Mouse (Mus musculus) inflammation-experienced regulatory T-cells, adult 16 weeks (primary cell): ENCODE measurements around the gene Usp48. TPM values are rescaled to one million over a fixed set of nuclear protein-coding genes. Genes with fewer than 3 reads are reported as not detected.

Experiments used
- polyA plus RNA-seq: library from polyadenylated mRNA; unstranded; fragments of 100-300 nt; shearing (Covaris generic); gene quantifications from one replicate; pipeline ENCODE4 v1.2.1, GENCODE M21; 2017

Usp48 gene
- polyA plus RNA-seq: 69.3 TPM

DNA sequence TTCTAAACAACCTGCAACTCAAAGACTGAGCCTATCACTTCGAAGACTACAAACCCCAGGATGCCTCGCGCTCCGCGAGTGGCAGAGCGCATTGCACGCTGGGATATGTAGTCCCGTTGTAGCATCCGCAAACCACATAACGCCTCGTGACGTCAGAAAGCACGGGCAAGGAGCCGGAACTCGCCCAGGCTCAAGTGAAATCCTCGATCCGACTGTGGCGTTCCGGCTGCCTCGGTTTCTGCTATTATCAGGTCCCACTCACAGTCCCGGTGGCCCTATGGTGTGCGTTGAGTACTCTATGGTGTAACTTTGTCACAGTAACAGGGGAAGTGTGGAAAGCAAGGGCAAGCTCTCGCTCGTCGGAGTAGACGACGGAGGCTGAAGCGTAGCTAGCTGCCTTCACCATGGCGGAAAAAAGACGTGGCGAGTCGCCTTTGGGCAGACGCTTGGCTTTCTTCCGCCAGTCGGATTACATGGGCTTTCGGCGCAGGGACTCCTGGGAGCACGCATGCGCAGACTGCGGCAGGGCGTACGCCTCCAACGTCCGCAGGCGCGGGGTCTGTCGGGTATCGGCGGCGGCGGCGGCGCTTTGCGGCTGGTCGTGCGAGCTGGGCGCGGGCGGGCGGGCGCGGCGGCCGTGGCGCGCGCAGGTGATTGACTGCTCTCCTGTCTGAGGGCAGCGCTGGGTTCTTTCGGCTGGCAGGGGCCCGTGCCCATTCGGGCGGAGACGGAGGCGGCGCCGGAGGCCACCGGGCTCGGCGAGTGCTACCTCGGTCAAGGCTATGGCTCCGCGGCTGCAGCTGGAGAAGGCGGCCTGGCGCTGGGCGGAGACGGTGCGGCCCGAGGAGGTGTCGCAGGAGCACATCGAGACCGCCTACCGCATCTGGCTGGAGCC is at the start of gene Usp48:
TSS of gene Usp48 (plus strand) at position 155 of the 895 bp plus-strand sequence.

DNA sequence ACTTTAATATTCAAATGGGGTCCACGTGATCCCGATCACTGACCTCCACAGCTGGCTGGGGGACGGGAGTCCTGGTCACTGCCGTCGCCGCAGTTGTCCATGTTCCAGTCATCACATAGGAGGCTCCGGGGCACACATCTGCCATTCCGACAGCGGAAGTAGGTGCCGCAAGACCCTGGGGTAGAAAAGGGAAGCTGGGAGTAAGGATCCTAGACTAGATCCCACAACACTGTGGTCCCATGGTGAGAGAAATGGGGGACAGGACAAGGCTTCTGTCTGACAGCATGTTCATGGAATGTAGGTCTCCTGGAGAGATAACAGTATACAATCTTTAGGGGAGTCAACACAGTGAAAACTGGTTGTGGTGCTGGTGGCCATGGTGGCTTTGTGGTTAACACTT is 19.1 kb upstream of the Usp48 start, which contains the start of gene Ldlrad2:
TSS of gene Ldlrad2 (minus strand) at position 101 of the 400 bp plus-strand sequence.

GRCm38 (mm10) chr4:137664433-137664979 is 71.0 kb downstream of the Usp48 start, which contains the start of gene Rap1gap:
Gene Rap1gap (plus strand): TSS chr4:137664726.

Other genes with a start within 250 kb of the Usp48 start
- 946 TPM for gene Cdc42, start 236.0 kb upstream of the Usp48 start, polyA plus RNA-seq
- gene Cela3a, start 184.0 kb upstream of the Usp48 start, polyA plus RNA-seq: not detected
- not detected for gene Cela3b, start 163.2 kb upstream of the Usp48 start, polyA plus RNA-seq
- gene 1700013G24Rik, start 140.5 kb upstream of the Usp48 start, polyA plus RNA-seq: not detected
- not detected for gene Hspg2, start 125.0 kb upstream of the Usp48 start, polyA plus RNA-seq
- not detected for gene Ldlrad2, start 19.2 kb upstream of the Usp48 start, polyA plus RNA-seq
- 4.5 TPM for gene Rap1gap, start 71.0 kb downstream of the Usp48 start, polyA plus RNA-seq
- gene Alpl, start 202.6 kb downstream of the Usp48 start, polyA plus RNA-seq: 3.4 TPM